Mouse (Mus musculus): ENCODE results near the gene 1810037I17Rik. TPM values are rescaled to one million over a fixed set of nuclear protein-coding genes. Genes with fewer than 3 reads are reported as not detected.

1810037I17Rik gene
- 96.2 and 101 TPM in 2 replicates for polyA plus RNA-seq (2011; ENCODE audit: insufficient read depth, insufficient read length, low read depth, missing spikeins)

GRCm38 (mm10) chr3:122924009-122924914, at the start of gene 1810037I17Rik:
Gene 1810037I17Rik (plus strand): TSS chr3:122924203.
- Histone ChIP-seq H3K27me3 (ENCODE audit: control insufficient read depth, insufficient read depth, low read length, poor library complexity, severe bottlenecking) (no peaks in the 10 kb centered on the region), H3K4me1 (ENCODE audit: control insufficient read depth, insufficient read depth, low read length) (no peaks in the 10 kb centered on the region), H3K36me3 (ENCODE audit: control insufficient read depth, insufficient read depth, low read length, poor library complexity, severe bottlenecking) (peaks cover 12% of the 10 kb centered on the region), H3K9ac (ENCODE audit: low read depth, poor library complexity, severe bottlenecking) (peak within 1 kb of the TSS; percentile 72), H3K27ac (ENCODE audit: insufficient read depth, low read length) (peak within 1 kb of the TSS; percentile 84), H3K4me3 (ENCODE audit: low read depth, low read length) (peak within 1 kb of the TSS; percentile 86), H3K9me3 (replicated peaks; ENCODE audit: control insufficient read depth, insufficient read depth, low read length, poor library complexity, severe bottlenecking) (no peaks in the 10 kb centered on the region)
- TF ChIP-seq POLR2A (IDR thresholded peaks at IDR 0.05; ENCODE audit: insufficient read depth, low read length): peak; percentile 88
- peak; percentile 6 for TF ChIP-seq CTCF (IDR thresholded peaks at IDR 0.05; ENCODE audit: low read depth, low read length)
- TF ChIP-seq EP300 (IDR thresholded peaks at IDR 0.05; ENCODE audit: insufficient read depth, low read depth, low read length): peak; percentile 62; the same call in 1 of the 2 replicates

DNA sequence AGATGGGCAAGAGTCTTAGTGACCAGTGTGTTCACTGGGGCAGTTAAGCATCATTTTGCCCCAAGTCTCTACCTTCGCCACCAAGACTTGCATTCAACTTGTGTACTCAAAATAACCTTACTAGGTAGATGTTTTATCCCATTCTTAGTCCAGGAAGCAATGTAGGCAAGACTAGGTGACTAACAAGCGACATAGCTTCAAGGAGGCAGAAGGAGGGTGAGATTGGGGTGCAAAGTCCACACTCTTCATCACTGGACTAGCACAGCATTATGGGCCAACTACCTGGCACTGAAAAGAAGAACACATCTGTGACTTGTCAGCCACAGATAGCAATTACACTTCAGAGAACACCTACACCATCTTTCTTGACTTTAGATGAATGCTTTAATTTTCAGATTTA, 47.1 kb upstream of the 1810037I17Rik start:
- Histone ChIP-seq H3K36me3 (ENCODE audit: control insufficient read depth, insufficient read depth, low read length, poor library complexity, severe bottlenecking) (no peaks in the 10 kb centered on the region), H3K27me3 (ENCODE audit: control insufficient read depth, insufficient read depth, low read length, poor library complexity, severe bottlenecking) (no peaks in the 10 kb centered on the region), H3K9me3 (replicated peaks; ENCODE audit: control insufficient read depth, insufficient read depth, low read length, poor library complexity, severe bottlenecking) (no peaks in the 10 kb centered on the region), H3K9ac (ENCODE audit: low read depth, poor library complexity, severe bottlenecking) (no peak overlapping the region), H3K4me3 (ENCODE audit: low read depth, low read length) (no peak overlapping the region), H3K27ac (ENCODE audit: insufficient read depth, low read length) (no peak overlapping the region), H3K4me1 (ENCODE audit: control insufficient read depth, insufficient read depth, low read length) (no peaks in the 10 kb centered on the region)
- no peak for TF ChIP-seq POLR2A (IDR thresholded peaks at IDR 0.05; ENCODE audit: insufficient read depth, low read length)
- no peak for TF ChIP-seq EP300 (IDR thresholded peaks at IDR 0.05; ENCODE audit: insufficient read depth, low read depth, low read length)
- no peak for TF ChIP-seq CTCF (IDR thresholded peaks at IDR 0.05; ENCODE audit: low read depth, low read length)

DNA sequence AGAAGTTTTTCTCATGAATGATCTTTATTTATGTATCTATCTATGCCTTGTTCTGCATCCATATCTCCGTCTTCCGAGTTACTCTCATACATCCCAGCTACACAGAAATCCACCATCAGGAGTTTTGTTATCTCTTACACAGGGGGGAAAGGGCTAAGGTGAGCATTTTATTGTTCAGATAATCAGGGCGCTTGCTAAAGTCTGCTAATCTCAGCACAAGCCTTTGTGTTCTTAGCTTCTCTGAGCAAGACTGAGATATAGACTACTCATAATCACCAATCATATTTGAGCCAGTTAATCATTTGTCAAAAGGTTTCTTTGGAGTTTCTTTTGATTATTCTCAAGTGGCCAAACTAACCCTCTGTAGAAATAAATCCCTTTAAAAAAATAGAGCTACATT, 46.5 kb upstream of the 1810037I17Rik start:
- Histone ChIP-seq H3K4me3 (ENCODE audit: low read depth, low read length) (no peak overlapping the region), H3K36me3 (ENCODE audit: control insufficient read depth, insufficient read depth, low read length, poor library complexity, severe bottlenecking) (no peaks in the 10 kb centered on the region), H3K9me3 (replicated peaks; ENCODE audit: control insufficient read depth, insufficient read depth, low read length, poor library complexity, severe bottlenecking) (no peaks in the 10 kb centered on the region), H3K4me1 (ENCODE audit: control insufficient read depth, insufficient read depth, low read length) (no peaks in the 10 kb centered on the region), H3K27me3 (ENCODE audit: control insufficient read depth, insufficient read depth, low read length, poor library complexity, severe bottlenecking) (no peaks in the 10 kb centered on the region), H3K9ac (ENCODE audit: low read depth, poor library complexity, severe bottlenecking) (no peak overlapping the region), H3K27ac (ENCODE audit: insufficient read depth, low read length) (no peak overlapping the region)
- TF ChIP-seq EP300 (IDR thresholded peaks at IDR 0.05; ENCODE audit: insufficient read depth, low read depth, low read length): no peak
- no peak for TF ChIP-seq POLR2A (IDR thresholded peaks at IDR 0.05; ENCODE audit: insufficient read depth, low read length)
- no peak for TF ChIP-seq CTCF (IDR thresholded peaks at IDR 0.05; ENCODE audit: low read depth, low read length)

GRCm38 (mm10) chr3:122878705-122879315, 45.2 kb upstream of the 1810037I17Rik start:
- H3K27ac ChIP-seq (ENCODE audit: insufficient read depth, low read length): no peak overlapping the region
- H3K36me3 ChIP-seq (ENCODE audit: control insufficient read depth, insufficient read depth, low read length, poor library complexity, severe bottlenecking): no peaks in the 10 kb centered on the region
- TF ChIP-seq CTCF (IDR thresholded peaks at IDR 0.05; ENCODE audit: low read depth, low read length) (no peak), EP300 (IDR thresholded peaks at IDR 0.05; ENCODE audit: insufficient read depth, low read depth, low read length) (no peak), POLR2A (IDR thresholded peaks at IDR 0.05; ENCODE audit: insufficient read depth, low read length) (no peak)
- no peaks in the 10 kb centered on the region for H3K9me3 ChIP-seq (replicated peaks; ENCODE audit: control insufficient read depth, insufficient read depth, low read length, poor library complexity, severe bottlenecking)
- H3K4me3 ChIP-seq (ENCODE audit: low read depth, low read length): peak overlapping the region; percentile 26
- no peaks in the 10 kb centered on the region for H3K27me3 ChIP-seq (ENCODE audit: control insufficient read depth, insufficient read depth, low read length, poor library complexity, severe bottlenecking)
- H3K9ac ChIP-seq (ENCODE audit: low read depth, poor library complexity, severe bottlenecking): no peak overlapping the region
- H3K4me1 ChIP-seq (ENCODE audit: control insufficient read depth, insufficient read depth, low read length): no peaks in the 10 kb centered on the region

DNA sequence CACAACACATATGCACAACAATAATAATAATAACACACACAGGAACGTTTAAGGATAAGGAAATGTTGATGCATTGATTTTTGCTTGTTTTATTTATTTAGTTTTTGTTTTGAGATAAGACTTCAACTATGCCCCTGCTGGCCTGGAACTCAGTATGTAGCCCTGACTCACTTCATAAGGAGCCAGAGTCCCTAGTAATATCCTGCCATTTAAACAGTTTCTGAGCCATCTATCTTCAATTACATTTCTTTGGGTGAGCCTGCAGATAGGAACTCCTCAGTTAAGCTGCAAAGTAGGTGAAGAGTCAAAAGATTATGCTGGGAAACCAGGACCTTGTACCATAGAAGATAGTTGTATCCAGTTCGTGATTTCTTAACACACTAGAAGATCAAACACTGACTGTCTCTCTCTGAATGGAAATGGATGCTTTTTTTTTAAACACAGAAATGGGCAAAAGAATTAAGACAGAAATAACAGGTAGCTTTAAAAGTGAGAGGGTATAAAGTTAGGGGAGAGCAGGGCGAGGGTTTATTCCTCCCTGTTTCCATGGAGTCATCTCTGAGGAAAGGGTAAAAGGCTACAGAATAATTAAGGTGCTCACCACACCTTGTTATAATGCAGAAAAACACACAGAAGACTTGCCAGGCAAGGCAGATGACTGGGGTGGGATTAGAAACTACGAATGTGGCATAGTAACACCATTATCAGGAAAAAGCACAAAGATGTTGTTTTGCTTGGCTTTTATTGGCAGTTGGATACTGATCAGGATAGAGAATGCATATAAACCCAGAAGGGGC, 36.3 kb upstream of the 1810037I17Rik start:
- no peak overlapping the region for H3K9ac ChIP-seq (ENCODE audit: low read depth, poor library complexity, severe bottlenecking)
- H3K36me3 ChIP-seq (ENCODE audit: control insufficient read depth, insufficient read depth, low read length, poor library complexity, severe bottlenecking): no peaks in the 10 kb centered on the region
- TF ChIP-seq EP300 (IDR thresholded peaks at IDR 0.05; ENCODE audit: insufficient read depth, low read depth, low read length) (no peak), POLR2A (IDR thresholded peaks at IDR 0.05; ENCODE audit: insufficient read depth, low read length) (no peak), CTCF (IDR thresholded peaks at IDR 0.05; ENCODE audit: low read depth, low read length) (no peak)
- H3K4me1 ChIP-seq (ENCODE audit: control insufficient read depth, insufficient read depth, low read length): no peaks in the 10 kb centered on the region
- no peaks in the 10 kb centered on the region for H3K9me3 ChIP-seq (replicated peaks; ENCODE audit: control insufficient read depth, insufficient read depth, low read length, poor library complexity, severe bottlenecking)
- no peaks in the 10 kb centered on the region for H3K27me3 ChIP-seq (ENCODE audit: control insufficient read depth, insufficient read depth, low read length, poor library complexity, severe bottlenecking)
- no peak overlapping the region for H3K4me3 ChIP-seq (ENCODE audit: low read depth, low read length)
- no peak overlapping the region for H3K27ac ChIP-seq (ENCODE audit: insufficient read depth, low read length)

All from ES-Bruce4 (cell line).